Mouse (Mus musculus) heart, embryonic 10.5 days (tissue): ENCODE measurements around the gene Calcr. TPM values are rescaled to one million over a fixed set of nuclear protein-coding genes. Genes with fewer than 3 reads are reported as not detected.

ENCODE experiments used
- DNase-seq: peaks from one replicate; pipeline ENCODE4 v3.0.0-alpha.2; 2017; ENCODE audit warnings: low spot score
- H3K27ac ChIP-seq: fragments of 300-500 bp; sonication (generic); 2 replicates; pipeline ENCODE4 v1.5.1; 2016; ENCODE audit warnings: mild to moderate bottlenecking
- H3K27me3 ChIP-seq: fragments of 300-500 bp; sonication (generic); 2 replicates; pipeline ENCODE4 v1.6.1; 2016; ENCODE audit warnings: mild to moderate bottlenecking; ENCODE audit not compliant: poor library complexity, insufficient read depth, severe bottlenecking
- H3K36me3 ChIP-seq: fragments of 300-500 bp; sonication (generic); 2 replicates; pipeline ENCODE4 v1.6.1; 2016; ENCODE audit warnings: mild to moderate bottlenecking, moderate library complexity
- H3K4me1 ChIP-seq: fragments of 300-500 bp; sonication (generic); 2 replicates; pipeline ENCODE4 v1.6.1; 2016; ENCODE audit warnings: mild to moderate bottlenecking
- H3K4me3 ChIP-seq: fragments of 300-500 bp; sonication (generic); 2 replicates; pipeline ENCODE4 v1.5.1; 2016; ENCODE audit warnings: mild to moderate bottlenecking, moderate library complexity
- H3K9me3 ChIP-seq: fragments of 300-500 bp; sonication (generic); 2 replicates; pipeline ENCODE4 v1.6.1; 2016; ENCODE audit warnings: mild to moderate bottlenecking, moderate library complexity
- WGBS: fragments of 180-500 bp; shearing (Covaris S2); methylation state at CpG from one replicate; pipeline ENCODE4 v1.1.7; 2016; 5-methylcytosine and 5-hydroxymethylcytosine counted together
- microRNA counts: library from miRNA; unstranded; fragments of <30 nt; microRNA quantifications from one replicate; lab custom pipeline; 2017
- microRNA-seq: library from miRNA; unstranded; fragments of <30 nt; microRNA quantifications from one replicate; pipeline ENCODE4, GENCODE M21; 2017
- polyA plus RNA-seq: library from polyadenylated mRNA; unstranded; fragments of >200 nt; fragmentation: Nextera tagmentation; extraction: Ambion mirVana; gene quantifications from 2 replicates; pipeline ENCODE4 v1.2.1, GENCODE M21; 2016

Gene Calcr
- polyA plus RNA-seq, 1 experiment from 2014 or later, result 1.4 TPM

- no peak for DNase-seq
- no peak overlapping the region for H3K27ac ChIP-seq
- no peak overlapping the region for H3K4me3 ChIP-seq
Measured at GRCm38 (mm10) chr6:3664147-3664716, 100.3 kb downstream of the Calcr start.

GRCm38 (mm10) chr6:3658405-3658804 lies 106.1 kb downstream of the Calcr start:
- no peak overlapping the region for H3K4me3 ChIP-seq
- no peaks in the 10 kb centered on the region for H3K9me3 ChIP-seq
- WGBS, result 90% methylated on average over 4 of the region's 4 CpGs
- H3K36me3 ChIP-seq, result no peaks in the 10 kb centered on the region
- no peaks in the 10 kb centered on the region for H3K4me1 ChIP-seq
- no peak for DNase-seq
- no peaks in the 10 kb centered on the region for H3K27me3 ChIP-seq
- H3K27ac ChIP-seq, result no peak overlapping the region

More at GRCm38 (mm10) chr6:3664147-3664716, 100.3 kb downstream of the Calcr start:
- no peaks in the 10 kb centered on the region for H3K36me3 ChIP-seq
- 52% methylated on average over 10 of the region's 10 CpGs for WGBS
- no peaks in the 10 kb centered on the region for H3K9me3 ChIP-seq
- H3K4me1 ChIP-seq, result no peaks in the 10 kb centered on the region
- no peaks in the 10 kb centered on the region for H3K27me3 ChIP-seq

MicroRNA genes within 50 kb of the gene (microRNA counts, 519-probe panel; counts per million panel counts)
- not detected for microRNA mmu-miR-489 (lab: Ali Mortazavi, UCI)
- microRNA mmu-miR-653 (lab: Ali Mortazavi, UCI), result not detected

Small RNA genes within 50 kb of the gene (microRNA-seq; reads per million reads assigned to microRNA genes)
- gene Mir489 (not detected), gene Mir653 (3.5 reads per million, percentile 8 among the genes with 10 or more reads in this experiment)

Other genes starting within 250 kb of the Calcr start
- 3.0 and 3.9 TPM in 2 replicates for gene Tfpi2, start 224.2 kb upstream of the Calcr start, polyA plus RNA-seq
- gene Gngt1, start 229.1 kb upstream of the Calcr start, polyA plus RNA-seq, result not detected in 2 replicates
- 49.5 and 57.8 TPM in 2 replicates for gene Gng11, start 239.2 kb upstream of the Calcr start, polyA plus RNA-seq